Mouse (Mus musculus) MEL (cell line): ENCODE data around the gene Cenpa. TPM values are rescaled to one million over a fixed set of nuclear protein-coding genes. Genes with fewer than 3 reads are reported as not detected.

ENCODE experiments used
- DNase-seq: peaks from one replicate; pipeline ENCODE4 v3.0.0; 2011; ENCODE audit warnings: low read depth, low spot score
- H3K27ac ChIP-seq: 2 replicates; pipeline ENCODE4 v1.5.1; 2012; ENCODE audit warnings: low read depth, mild to moderate bottlenecking, control low read depth, low read length, moderate library complexity; ENCODE audit not compliant: control insufficient read depth
- H3K27me3 ChIP-seq, 2 experiments: fragments of 150-350 bp in 1 of 2; sonication (generic) in 1 of 2; 2 replicates each; pipeline ENCODE4 v1.6.1; 2012; ENCODE audit warnings: low read length in 2 of 2, mild to moderate bottlenecking in 2 of 2, improper control_type of control experiment in 1 of 2, moderate library complexity in 1 of 2; ENCODE audit not compliant: insufficient read depth in 2 of 2, control insufficient read depth in 1 of 2
- H3K36me3 ChIP-seq, 2 experiments: 2 replicates each; pipeline ENCODE4 v1.6.1; 2012 to 2014; ENCODE audit warnings: low read length in 2 of 2, improper control_type of control experiment in 1 of 2, inconsistent platforms in 1 of 2, mild to moderate bottlenecking in 1 of 2; ENCODE audit not compliant: insufficient read depth in 2 of 2, control insufficient read depth in 1 of 2
- H3K4me1 ChIP-seq, 2 experiments: fragments of 150-350 bp in 1 of 2; sonication (generic) in 1 of 2; 2 replicates each; pipeline ENCODE4 v1.6.1; 2012; ENCODE audit warnings: low read length in 2 of 2, improper control_type of control experiment in 1 of 2, mild to moderate bottlenecking in 1 of 2; ENCODE audit not compliant: insufficient read depth in 2 of 2, control insufficient read depth in 1 of 2
- H3K4me3 ChIP-seq, 2 experiments: fragments of 150-350 bp in 1 of 2; sonication (generic) in 1 of 2; 2 replicates each; pipeline ENCODE4 v1.5.1; 2012; ENCODE audit warnings: low read depth in 2 of 2, low read length in 2 of 2, mild to moderate bottlenecking in 2 of 2, moderate library complexity in 2 of 2, control low read depth in 1 of 2, improper control_type of control experiment in 1 of 2; ENCODE audit not compliant: control insufficient read depth in 1 of 2, insufficient read depth in 1 of 2
- H3K79me2 ChIP-seq: 2 replicates; pipeline ENCODE4 v1.6.1; 2012; ENCODE audit warnings: mild to moderate bottlenecking, low read length, moderate library complexity; ENCODE audit not compliant: control insufficient read depth, poor library complexity, insufficient read depth
- H3K9ac ChIP-seq: 2 replicates; pipeline ENCODE4 v1.6.1; 2012; ENCODE audit warnings: low read depth, mild to moderate bottlenecking, control low read depth, low read length, moderate library complexity; ENCODE audit not compliant: control insufficient read depth, poor library complexity, severe bottlenecking
- H3K9me3 ChIP-seq: fragments of 150-350 bp; sonication (generic); replicated peaks from 2 replicates; pipeline ENCODE4 v1.6.1; 2012; ENCODE audit warnings: mild to moderate bottlenecking, low read length, improper control_type of control experiment, moderate library complexity; ENCODE audit not compliant: insufficient read depth
- BHLHE40 ChIP-seq: IDR thresholded peaks from 2 replicates; pipeline ENCODE4 v1.6.1; 2012; ENCODE audit warnings: low read depth, mild to moderate bottlenecking, inconsistent platforms, low read length, improper control_type of control experiment, borderline replicate concordance
- CHD1 ChIP-seq: IDR thresholded peaks from 2 replicates; pipeline ENCODE4 v1.6.1; 2012; ENCODE audit warnings: low read depth, mild to moderate bottlenecking, inconsistent platforms, low read length, improper control_type of control experiment
- CHD2 ChIP-seq: IDR thresholded peaks from 2 replicates; pipeline ENCODE4 v1.6.1; 2011; ENCODE audit warnings: low read length, improper control_type of control experiment
- CTCF ChIP-seq, 3 experiments: IDR thresholded peaks in 2 of 3; conservative IDR thresholded peaks in 1 of 3; 2 replicates each; pipeline ENCODE4 v1.5.1; 2011 to 2012; ENCODE audit warnings: low read length in 3 of 3, low read depth in 2 of 3, mild to moderate bottlenecking in 2 of 3, improper control_type of control experiment in 1 of 3, inconsistent platforms in 1 of 3, mixed read lengths in 1 of 3, moderate library complexity in 1 of 3; ENCODE audit not compliant: control insufficient read depth in 1 of 3, insufficient read depth in 1 of 3, poor library complexity in 1 of 3, severe bottlenecking in 1 of 3
- ELF1 ChIP-seq: IDR thresholded peaks from 2 replicates; pipeline ENCODE4 v1.6.1; 2014; ENCODE audit warnings: low read depth, mild to moderate bottlenecking, inconsistent platforms, low read length, improper control_type of control experiment, moderate library complexity
- ETS1 ChIP-seq: IDR thresholded peaks from 2 replicates; pipeline ENCODE4 v1.6.1; 2012; ENCODE audit warnings: low read depth, mild to moderate bottlenecking, inconsistent platforms, low read length, improper control_type of control experiment, moderate library complexity
- GABPA ChIP-seq: IDR thresholded peaks from 2 replicates; pipeline ENCODE4 v1.6.1; 2012; ENCODE audit warnings: low read depth, mild to moderate bottlenecking, inconsistent platforms, low read length, improper control_type of control experiment, moderate library complexity
- GATA1 ChIP-seq: IDR thresholded peaks from 2 replicates; pipeline ENCODE4 v1.6.1; 2011; ENCODE audit warnings: low read depth, low read length, improper control_type of control experiment
- KAT2A ChIP-seq: conservative IDR thresholded peaks from 2 replicates; pipeline ENCODE4 v1.6.1; 2012; ENCODE audit warnings: low read depth, low read length, improper control_type of control experiment, inconsistent platforms
- MAFK ChIP-seq: IDR thresholded peaks from 2 replicates; pipeline ENCODE4 v1.6.1; 2011; ENCODE audit warnings: low read depth, mild to moderate bottlenecking, low read length, improper control_type of control experiment, borderline replicate concordance
- MAX ChIP-seq: IDR thresholded peaks from 2 replicates; pipeline ENCODE4 v1.6.1; 2011; ENCODE audit warnings: low read length, improper control_type of control experiment
- MEF2A ChIP-seq: IDR thresholded peaks from 2 replicates; pipeline ENCODE4 v1.6.1; 2014; ENCODE audit warnings: low read depth, mild to moderate bottlenecking, inconsistent platforms, low read length, improper control_type of control experiment; ENCODE audit not compliant: poor library complexity, insufficient replicate concordance, severe bottlenecking; ENCODE audit errors: extremely low read depth
- MXI1 ChIP-seq: IDR thresholded peaks from 2 replicates; pipeline ENCODE4 v1.6.1; 2011; ENCODE audit warnings: mild to moderate bottlenecking, low read depth, low read length, improper control_type of control experiment
- NELFE ChIP-seq: IDR thresholded peaks from 2 replicates; pipeline ENCODE4 v1.6.1; 2011; ENCODE audit warnings: low read depth, low read length, improper control_type of control experiment
- NRF1 ChIP-seq: IDR thresholded peaks from 2 replicates; pipeline ENCODE4 v1.6.1; 2014; ENCODE audit warnings: low read depth, mild to moderate bottlenecking, inconsistent platforms, low read length, improper control_type of control experiment, moderate library complexity; ENCODE audit not compliant: poor library complexity, insufficient read depth, severe bottlenecking
- POLR2AphosphoS2 ChIP-seq: IDR thresholded peaks from 2 replicates; pipeline ENCODE4 v1.6.1; 2011; ENCODE audit warnings: low read length, improper control_type of control experiment
- RAD21 ChIP-seq: IDR thresholded peaks from 2 replicates; pipeline ENCODE4 v1.6.1; 2011; ENCODE audit warnings: mild to moderate bottlenecking, low read depth, low read length, improper control_type of control experiment
- SIN3A ChIP-seq: IDR thresholded peaks from 2 replicates; pipeline ENCODE4 v1.6.1; 2012; ENCODE audit warnings: low read length, improper control_type of control experiment, inconsistent platforms
- SMC3 ChIP-seq: IDR thresholded peaks from 2 replicates; pipeline ENCODE4 v1.6.1; 2011; ENCODE audit warnings: low read depth, low read length, improper control_type of control experiment
- TBP ChIP-seq: IDR thresholded peaks from 2 replicates; pipeline ENCODE4 v1.8.0; 2011; ENCODE audit warnings: low read depth, low read length, improper control_type of control experiment
- TCF12 ChIP-seq: IDR thresholded peaks from 2 replicates; pipeline ENCODE4 v1.6.1; 2014; ENCODE audit warnings: low read depth, mild to moderate bottlenecking, inconsistent platforms, low read length, improper control_type of control experiment, moderate library complexity
- USF1 ChIP-seq: IDR thresholded peaks from 2 replicates; pipeline ENCODE4 v1.6.1; 2014; ENCODE audit warnings: low read depth, mild to moderate bottlenecking, inconsistent platforms, low read length, improper control_type of control experiment, moderate library complexity
- USF2 ChIP-seq, 2 experiments: IDR thresholded peaks; 2 replicates each; pipeline ENCODE4 v1.6.1; 2011 to 2012; ENCODE audit warnings: improper control_type of control experiment in 2 of 2, low read length in 2 of 2, borderline replicate concordance in 1 of 2, inconsistent platforms in 1 of 2, low read depth in 1 of 2, mild to moderate bottlenecking in 1 of 2; ENCODE audit not compliant: insufficient read depth in 1 of 2
- ZKSCAN1 ChIP-seq: IDR thresholded peaks from 2 replicates; pipeline ENCODE4 v1.6.1; 2012; ENCODE audit warnings: low read depth, mild to moderate bottlenecking, inconsistent platforms, low read length, improper control_type of control experiment, moderate library complexity
- ZMIZ1 ChIP-seq: IDR thresholded peaks from 2 replicates; pipeline ENCODE4 v1.6.1; 2012; ENCODE audit warnings: low read depth, mild to moderate bottlenecking, inconsistent platforms, low read length, improper control_type of control experiment, moderate library complexity
- ZNF384 ChIP-seq: IDR thresholded peaks from 2 replicates; pipeline ENCODE4 v1.6.1; 2012; ENCODE audit warnings: low read depth, mild to moderate bottlenecking, inconsistent platforms, low read length, improper control_type of control experiment
- polyA plus RNA-seq, 2 experiments: library from polyadenylated mRNA; stranded (reverse) in 1 of 2; unstranded in 1 of 2; fragments of >175 nt in 1 of 2; fragments of >200 nt in 1 of 2; gene quantifications; 2 replicates each; pipeline versions ENCODE4 v1.2.1 to v1.2.4; 2012; ENCODE audit warnings: low replicate concordance in 2 of 2, low read depth in 1 of 2; ENCODE audit not compliant: insufficient read length in 2 of 2, insufficient read depth in 1 of 2, missing spikeins in 1 of 2
- total RNA-seq: library from RNA; depleted of rRNA; stranded (reverse); fragments of 300-350 nt; gene quantifications from 2 replicates; pipeline ENCODE4 v1.2.3, GENCODE M21; 2012

Gene Cenpa
- total and polyA plus RNA-seq, 3 experiments = 100 to 566 (median 341) TPM

- no peaks in the 10 kb centered on the region for H3K9me3 ChIP-seq
- H3K79me2 ChIP-seq = peaks cover 44% of the 10 kb centered on the region
- peaks cover 15 to 26% of the 10 kb centered on the region in 2 experiments for H3K4me1 ChIP-seq
- H3K4me3 ChIP-seq = peak overlapping the region; percentile 88 to 97
- no peaks in the 10 kb centered on the region for H3K27me3 ChIP-seq
- peak overlapping the region; percentile 90 for H3K9ac ChIP-seq
- H3K27ac ChIP-seq = peak overlapping the region; percentile 92
- peaks cover 42 to 43% of the 10 kb centered on the region in 2 experiments for H3K36me3 ChIP-seq
- TF ChIP-seq CTCF (IDR thresholded peaks at IDR 0.05 in 2 of 3, conservative IDR thresholded peaks at IDR 0.05 in 1 of 3; ENCODE audit: control insufficient read depth in 1 of 3, insufficient read depth in 1 of 3, low read depth in 2 of 3, low read length in 3 of 3, poor library complexity in 1 of 3, severe bottlenecking in 1 of 3) (peak in 2 of 3 experiments; percentile 21 to 38; a peak in 2 of 6 replicates), NRF1 (no peak), SMC3 (0 out of 2 replicates have a peak, but pooled peaks have one; percentile 2), TCF12 (0 out of 2 replicates have a peak, but pooled peaks have one; percentile 27), MAX (peak; percentile 54; the same call in 1 of the 2 replicates), ETS1 (peak; percentile 14; the same call in 1 of the 2 replicates), CHD1 (peak; percentile 97; the same call in 1 of the 2 replicates), ZMIZ1 (peak; percentile 58; the same call in 1 of the 2 replicates), ZKSCAN1 (no peak), NELFE (peak; percentile 20), MEF2A (no peak), GATA1 (no peak), TBP (0 out of 2 replicates have a peak, but pooled peaks have one; percentile 14), MXI1 (peak; percentile 50)
- peak; percentile 74 for DNase-seq
These were observed 2.3 kb downstream of the Cenpa start for GRCm38 (mm10) chr5:30668637-30669495.

GRCm38 (mm10) chr5:30669496-30669830 is 2.9 kb downstream of the Cenpa start:
- Histone ChIP-seq H3K9me3 (no peaks in the 10 kb centered on the region), H3K27me3 (no peaks in the 10 kb centered on the region), H3K36me3 (peaks cover 43 to 46% of the 10 kb centered on the region in 2 experiments), H3K9ac (peak overlapping the region; percentile 90), H3K4me1 (peaks cover 15 to 26% of the 10 kb centered on the region in 2 experiments), H3K79me2 (peaks cover 44% of the 10 kb centered on the region), H3K27ac (peak overlapping the region; percentile 92), H3K4me3 (peak overlapping the region; percentile 88 to 97)
- peak; percentile 93 for DNase-seq
- peak; percentile 94 for TF ChIP-seq TCF12
- TF ChIP-seq USF1 = no peak
- TF ChIP-seq ZNF384 = peak; percentile 99
- no peak for TF ChIP-seq RAD21
- no peak; the same call in 1 of the 2 replicates for TF ChIP-seq KAT2A
- peak; percentile 97 for TF ChIP-seq GATA1
- TF ChIP-seq CHD2 = no peak
- TF ChIP-seq MXI1 = peak; percentile 58
- 0 out of 2 replicates have a peak, but pooled peaks have one; percentile 41 for TF ChIP-seq POLR2AphosphoS2
- no peak for TF ChIP-seq CHD1
- TF ChIP-seq MAFK = peak; percentile 81; the same call in 1 of the 2 replicates
- TF ChIP-seq BHLHE40 = no peak
- TF ChIP-seq USF2 (IDR thresholded peaks at IDR 0.05; ENCODE audit: borderline replicate concordance in 1 of 2, insufficient read depth in 1 of 2, low read depth in 1 of 2, low read length in 2 of 2) = no peak
- TF ChIP-seq ELF1 = peak; percentile 58; the same call in 1 of the 2 replicates
- peak; percentile 94 for TF ChIP-seq SIN3A
- peak; percentile 28 for TF ChIP-seq NELFE
- peak; percentile 30; the same call in 1 of the 2 replicates for TF ChIP-seq MAX
- TF ChIP-seq MEF2A = no peak
- no peak for TF ChIP-seq NRF1
- TF ChIP-seq GABPA = no peak
- 0 out of 2 replicates have a peak, but pooled peaks have one; percentile 60 for TF ChIP-seq TBP
- 0 out of 2 replicates have a peak, but pooled peaks have one; percentile 26 for TF ChIP-seq ZMIZ1
- TF ChIP-seq ZKSCAN1 = no peak; the same call in 1 of the 2 replicates
